Mouse (Mus musculus) embryonic facial prominence, embryonic 10.5 days (tissue): ENCODE measurements at regions not wholly inside any gene's neighbourhood (a gene's known extent, or its start where the extent isn't known, plus 50 kb on each side); places are given as distances from the start of the nearest gene placed in this dataset.

ENCODE experiments used
- DNase-seq: peaks from one replicate; pipeline ENCODE4 v3.0.0-alpha.2; 2017; ENCODE audit warnings: low spot score
- H3K27ac ChIP-seq: fragments of 300-500 bp; sonication (generic); replicated peaks from 2 replicates; pipeline ENCODE4 v1.5.1; 2016; ENCODE audit warnings: mild to moderate bottlenecking
- H3K27me3 ChIP-seq: fragments of 300-500 bp; sonication (generic); replicated peaks from 2 replicates; pipeline ENCODE4 v1.6.1; 2016; ENCODE audit warnings: low read depth, mild to moderate bottlenecking; ENCODE audit not compliant: poor library complexity, severe bottlenecking
- H3K36me3 ChIP-seq: fragments of 300-500 bp; sonication (generic); replicated peaks from 2 replicates; pipeline ENCODE4 v1.6.1; 2016; ENCODE audit warnings: mild to moderate bottlenecking, moderate library complexity
- H3K4me1 ChIP-seq: fragments of 300-500 bp; sonication (generic); 2 replicates; pipeline ENCODE4 v1.6.1; 2016
- H3K4me3 ChIP-seq: fragments of 300-500 bp; sonication (generic); 2 replicates; pipeline ENCODE4 v1.5.1; 2016; ENCODE audit warnings: mild to moderate bottlenecking, moderate library complexity
- H3K9me3 ChIP-seq: fragments of 300-500 bp; sonication (generic); 2 replicates; pipeline ENCODE4 v1.6.1; 2016; ENCODE audit warnings: mild to moderate bottlenecking
- WGBS: fragments of 180-500 bp; shearing (Covaris S2); methylation state at CpG from one replicate; pipeline ENCODE4 v1.1.7; 2016; 5-methylcytosine and 5-hydroxymethylcytosine counted together

GRCm38 (mm10) chr17:4475665-4476064 is 518.5 kb upstream of the Arid1b start:
- no peaks in the 10 kb centered on the region for H3K27me3 ChIP-seq
- no peak overlapping the region for H3K27ac ChIP-seq
- WGBS, result 89% methylated on average over 3 of the region's 3 CpGs

GRCm38 (mm10) chr17:4494392-4494791 is 499.7 kb upstream of the Arid1b start:
- Histone ChIP-seq H3K27ac (no peak overlapping the region), H3K4me3 (no peak overlapping the region), H3K36me3 (no peaks in the 10 kb centered on the region), H3K4me1 (peaks cover 15% of the 10 kb centered on the region), H3K9me3 (no peaks in the 10 kb centered on the region), H3K27me3 (no peaks in the 10 kb centered on the region)
- 94% methylated on average over 2 of the region's 2 CpGs for WGBS
- DNase-seq, result no peak

More at GRCm38 (mm10) chr17:4475665-4476064, 518.5 kb upstream of the Arid1b start:
- Histone ChIP-seq H3K9me3 (no peaks in the 10 kb centered on the region), H3K4me3 (no peak overlapping the region), H3K4me1 (peaks cover 5% of the 10 kb centered on the region), H3K36me3 (no peaks in the 10 kb centered on the region)
- DNase-seq, result no peak

- no peaks in the 10 kb centered on the region for H3K36me3 ChIP-seq
- no peaks in the 10 kb centered on the region for H3K9me3 ChIP-seq
- 82% methylated on average over 5 of the region's 5 CpGs for WGBS
- no peak overlapping the region for H3K4me3 ChIP-seq
- H3K27me3 ChIP-seq, result no peaks in the 10 kb centered on the region
- no peak for DNase-seq
- peaks cover 15% of the 10 kb centered on the region for H3K4me1 ChIP-seq
- 0 out of 2 replicates have a peak overlapping the region, but pooled peaks have one; percentile 12 for H3K27ac ChIP-seq
Observed at GRCm38 (mm10) chr17:4500504-4500903, 493.6 kb upstream of the Arid1b start.

GRCm38 (mm10) chr17:4501029-4501428 is 493.1 kb upstream of the Arid1b start:
- WGBS, result 81% methylated on average over 1 of the region's 1 CpGs
- Histone ChIP-seq H3K36me3 (no peaks in the 10 kb centered on the region), H3K4me3 (no peak overlapping the region), H3K27me3 (no peaks in the 10 kb centered on the region), H3K4me1 (peaks cover 15% of the 10 kb centered on the region), H3K9me3 (no peaks in the 10 kb centered on the region), H3K27ac (no peak overlapping the region)
- no peak for DNase-seq

- H3K36me3 ChIP-seq, result no peaks in the 10 kb centered on the region
- 85% methylated on average over 6 of the region's 6 CpGs for WGBS
- H3K27me3 ChIP-seq, result no peaks in the 10 kb centered on the region
- H3K4me1 ChIP-seq, result no peaks in the 10 kb centered on the region
- no peak overlapping the region for H3K27ac ChIP-seq
- no peak overlapping the region for H3K4me3 ChIP-seq
- DNase-seq, result no peak
- H3K9me3 ChIP-seq, result no peaks in the 10 kb centered on the region
Observed at GRCm38 (mm10) chr17:4504951-4505350, 489.2 kb upstream of the Arid1b start.

- WGBS, result 77% methylated on average over 3 of the region's 3 CpGs
- Histone ChIP-seq H3K27ac (no peak overlapping the region), H3K4me3 (no peak overlapping the region), H3K4me1 (no peaks in the 10 kb centered on the region), H3K36me3 (no peaks in the 10 kb centered on the region), H3K27me3 (no peaks in the 10 kb centered on the region), H3K9me3 (no peaks in the 10 kb centered on the region)
- DNase-seq, result no peak
Observed at GRCm38 (mm10) chr17:4509506-4509905, 484.6 kb upstream of the Arid1b start.

- no peaks in the 10 kb centered on the region for H3K9me3 ChIP-seq
- H3K27ac ChIP-seq, result no peak overlapping the region
- H3K27me3 ChIP-seq, result no peaks in the 10 kb centered on the region
- no peaks in the 10 kb centered on the region for H3K36me3 ChIP-seq
- peaks cover 5% of the 10 kb centered on the region for H3K4me1 ChIP-seq
- H3K4me3 ChIP-seq, result no peak overlapping the region
- DNase-seq, result no peak
- WGBS, result 82% methylated on average over 7 of the region's 7 CpGs
Observed at GRCm38 (mm10) chr17:4516141-4516540, 478.0 kb upstream of the Arid1b start.

- DNase-seq, result no peak
- no peaks in the 10 kb centered on the region for H3K9me3 ChIP-seq
Observed at GRCm38 (mm10) chr17:4516846-4517245, 477.3 kb upstream of the Arid1b start.

GRCm38 (mm10) chr17:4521031-4521430 is 473.1 kb upstream of the Arid1b start:
- DNase-seq, result no peak
- Histone ChIP-seq H3K9me3 (no peaks in the 10 kb centered on the region), H3K27me3 (no peaks in the 10 kb centered on the region), H3K27ac (no peak overlapping the region), H3K36me3 (no peaks in the 10 kb centered on the region), H3K4me1 (peaks cover 8% of the 10 kb centered on the region), H3K4me3 (no peak overlapping the region)
- WGBS, result 90% methylated on average over 4 of the region's 4 CpGs

More at GRCm38 (mm10) chr17:4516846-4517245, 477.3 kb upstream of the Arid1b start:
- no peaks in the 10 kb centered on the region for H3K27me3 ChIP-seq
- H3K4me3 ChIP-seq, result no peak overlapping the region
- H3K36me3 ChIP-seq, result no peaks in the 10 kb centered on the region
- H3K27ac ChIP-seq, result no peak overlapping the region
- WGBS, result 55% methylated on average over 3 of the region's 3 CpGs
- peaks cover 5% of the 10 kb centered on the region for H3K4me1 ChIP-seq

GRCm38 (mm10) chr17:4526466-4526865 is 467.7 kb upstream of the Arid1b start:
- H3K27me3 ChIP-seq, result no peaks in the 10 kb centered on the region
- no peak for DNase-seq
- WGBS, result 91% methylated on average over 7 of the region's 7 CpGs
- H3K36me3 ChIP-seq, result no peaks in the 10 kb centered on the region
- H3K4me1 ChIP-seq, result peaks cover 3% of the 10 kb centered on the region; the same call in 1 of the 2 replicates
- no peak overlapping the region for H3K4me3 ChIP-seq
- no peaks in the 10 kb centered on the region for H3K9me3 ChIP-seq
- no peak overlapping the region for H3K27ac ChIP-seq

GRCm38 (mm10) chr17:4532126-4532525 is 462.0 kb upstream of the Arid1b start:
- WGBS, result 92% methylated on average over 2 of the region's 2 CpGs
- Histone ChIP-seq H3K27me3 (no peaks in the 10 kb centered on the region), H3K9me3 (no peaks in the 10 kb centered on the region), H3K36me3 (no peaks in the 10 kb centered on the region), H3K4me1 (no peaks in the 10 kb centered on the region), H3K27ac (no peak overlapping the region), H3K4me3 (no peak overlapping the region)
- DNase-seq, result no peak

- H3K27ac ChIP-seq, result no peak overlapping the region
- 85% methylated on average over 2 of the region's 2 CpGs for WGBS
- no peaks in the 10 kb centered on the region for H3K36me3 ChIP-seq
- 0 out of 2 replicates have a peak, but pooled peaks cover 4% of the 10 kb centered on the region for H3K4me1 ChIP-seq
- no peak for DNase-seq
- no peaks in the 10 kb centered on the region for H3K9me3 ChIP-seq
- no peaks in the 10 kb centered on the region for H3K27me3 ChIP-seq
- H3K4me3 ChIP-seq, result no peak overlapping the region
Observed at GRCm38 (mm10) chr17:4540435-4540834, 453.7 kb upstream of the Arid1b start.

GRCm38 (mm10) chr17:4541020-4541743 is 452.9 kb upstream of the Arid1b start:
- no peak for DNase-seq
- H3K27ac ChIP-seq, result no peak overlapping the region
- no peaks in the 10 kb centered on the region for H3K36me3 ChIP-seq
- 34% methylated on average over 7 of the region's 7 CpGs for WGBS
- no peaks in the 10 kb centered on the region for H3K27me3 ChIP-seq
- 0 out of 2 replicates have a peak, but pooled peaks cover 4% of the 10 kb centered on the region for H3K4me1 ChIP-seq
- no peak overlapping the region for H3K4me3 ChIP-seq
- H3K9me3 ChIP-seq, result no peaks in the 10 kb centered on the region
